Mouse (Mus musculus) E14TG2a.4 (cell line): ENCODE results near the gene Fkbp15.

Source experiments
- CTCF ChIP-seq: conservative IDR thresholded peaks from 2 replicates; pipeline ENCODE4 v1.5.1; 2014; ENCODE audit warnings: low read length
- NANOG ChIP-seq: IDR thresholded peaks from 2 replicates; pipeline ENCODE4 v1.6.1; 2014; ENCODE audit warnings: borderline replicate concordance, low read length, mixed read lengths
- POU5F1 ChIP-seq: IDR thresholded peaks from 2 replicates; pipeline ENCODE4 v1.6.1; 2014; ENCODE audit warnings: low read length, borderline replicate concordance

- TF ChIP-seq CTCF: no peak
- no peak for TF ChIP-seq NANOG
- TF ChIP-seq POU5F1: no peak
Measured at GRCm38 (mm10) chr4:62308406-62308805, 51.9 kb downstream of the Fkbp15 start.
